Mouse (Mus musculus): ENCODE results near the gene Eef1a2. TPM values are rescaled to one million over a fixed set of nuclear protein-coding genes. Genes with fewer than 3 reads are reported as not detected.

Gene Eef1a2
- polyA plus RNA-seq, 1 experiment from 2014 or later, result not detected

DNA sequence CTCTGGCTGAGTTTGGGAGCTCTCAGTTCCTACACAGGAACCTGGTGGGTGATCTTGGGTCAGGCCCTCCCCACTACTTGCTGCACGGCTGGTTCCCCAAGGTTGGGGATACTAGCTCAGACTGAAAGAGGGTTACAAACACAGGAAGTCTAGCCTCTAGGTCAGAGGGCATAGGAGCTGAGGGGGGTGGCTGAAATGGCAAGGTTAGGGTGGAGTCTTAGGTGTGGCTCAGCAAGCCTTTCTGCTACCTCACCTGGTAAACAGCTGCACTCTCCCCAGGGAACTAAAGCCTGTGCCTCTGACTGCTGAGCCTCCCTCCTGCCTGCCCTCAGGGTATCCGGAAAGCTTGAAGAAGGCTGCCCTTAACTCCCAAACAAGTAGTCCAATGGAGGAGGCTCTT, 31.9 kb upstream of the Eef1a2 start:
- no peaks in the 10 kb centered on the region for H3K36me3 ChIP-seq
- peak overlapping the region; percentile 82; the same call in 1 of the 2 replicates for H3K4me3 ChIP-seq (replicated peaks)
- WGBS (ENCODE audit: insufficient replicate concordance), result 72% methylated on average over 2 of the region's 2 CpGs
- ATAC-seq (ENCODE audit: low read depth) (no peak), DNase-seq (no peak)
- peak overlapping the region; percentile 88 for H3K9ac ChIP-seq
- H3K4me1 ChIP-seq (replicated peaks), result peaks cover 28% of the 10 kb centered on the region
- peak overlapping the region; percentile 70 for H3K27ac ChIP-seq
- peaks cover 4% of the 10 kb centered on the region; the same call in 1 of the 2 replicates for H3K27me3 ChIP-seq
- no peaks in the 10 kb centered on the region for H3K9me3 ChIP-seq (replicated peaks)
- H3K4me2 ChIP-seq, result peak overlapping the region; percentile 98

DNA sequence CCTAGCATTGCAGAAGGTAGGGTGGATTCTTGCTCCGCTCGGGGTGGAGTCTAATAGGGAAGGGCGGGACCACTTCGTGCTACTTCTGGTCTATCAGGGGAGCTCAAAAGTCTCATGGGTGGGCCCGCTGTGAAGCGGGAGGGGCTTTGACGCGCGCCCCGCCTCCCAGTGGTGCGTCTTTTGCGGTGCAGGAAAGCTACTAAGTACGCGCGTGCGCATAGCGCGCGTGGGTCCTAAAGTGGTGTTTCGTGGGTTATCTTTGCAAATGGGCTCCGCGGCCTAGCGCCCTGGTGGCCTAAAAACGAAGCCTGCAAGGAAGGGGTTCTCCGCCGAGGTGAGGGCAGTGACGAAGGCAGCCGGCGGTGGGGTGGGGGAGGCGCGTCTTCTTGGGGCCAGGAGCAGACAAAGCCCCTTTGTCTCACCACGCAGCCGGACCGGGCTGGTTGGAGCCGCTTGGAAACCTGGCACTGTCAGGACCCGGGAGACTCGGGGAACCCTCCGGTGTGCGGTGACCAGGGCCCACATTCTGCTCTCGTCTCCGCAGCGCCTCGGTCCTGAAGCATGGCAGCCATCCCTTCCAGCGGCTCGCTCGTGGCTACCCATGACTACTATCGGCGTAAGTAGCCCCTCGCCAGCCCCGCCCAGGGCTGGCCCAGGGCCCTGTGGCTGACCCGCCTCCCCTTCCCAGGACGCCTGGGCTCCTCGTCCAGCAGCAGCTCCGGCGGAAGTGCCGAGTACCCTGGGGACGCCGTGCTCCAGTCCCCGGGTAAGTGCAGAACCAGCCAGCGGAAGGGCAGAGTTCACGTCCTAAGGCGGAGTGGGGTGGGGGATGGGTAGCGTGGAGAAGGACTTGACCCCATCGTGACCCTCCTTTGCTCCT, 30.5 kb upstream of the Eef1a2 start, which contains the start of gene Ppdpf:
Gene Ppdpf, plus strand, starts transcription at position 127 of the 880 bp plus-strand sequence.
- DNase-seq (peak; percentile 97), ATAC-seq (ENCODE audit: low read depth) (peak; percentile 98)
- Histone ChIP-seq H3K4me1 (replicated peaks) (peaks cover 28% of the 10 kb centered on the region), H3K4me3 (replicated peaks) (peak within 1 kb of the TSS; percentile 82), H3K27me3 (no peaks in the 10 kb centered on the region), H3K27ac (peak within 1 kb of the TSS; percentile 86), H3K4me2 (peak within 1 kb of the TSS; percentile 98), H3K9me3 (replicated peaks) (no peaks in the 10 kb centered on the region), H3K36me3 (no peaks in the 10 kb centered on the region), H3K9ac (peak within 1 kb of the TSS; percentile 88)
- WGBS (ENCODE audit: insufficient replicate concordance), result under 1% methylated on average over 64 of the region's 64 CpGs

DNA sequence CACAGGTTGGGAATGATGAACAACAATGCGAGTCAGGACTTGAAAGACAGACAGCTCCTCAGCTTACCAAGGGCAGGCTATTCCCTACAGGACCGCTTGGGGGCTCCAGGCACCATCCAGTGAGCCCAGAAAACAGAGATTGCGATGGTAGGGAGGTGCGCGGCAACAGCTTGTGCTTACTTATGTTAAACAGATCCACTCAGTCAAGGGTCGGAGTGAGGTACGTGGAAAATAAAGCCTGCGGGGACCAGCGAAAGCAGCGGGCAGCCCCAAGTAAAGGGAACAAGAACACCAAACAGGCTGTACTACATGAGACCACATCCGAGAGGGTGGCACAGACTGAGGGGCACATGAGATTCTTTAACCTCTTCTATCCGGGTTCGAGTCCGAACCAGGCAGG, 29.8 kb upstream of the Eef1a2 start:
- Histone ChIP-seq H3K4me1 (replicated peaks) (peaks cover 28% of the 10 kb centered on the region), H3K4me2 (peak overlapping the region; percentile 98), H3K27ac (peak overlapping the region; percentile 80), H3K27me3 (no peaks in the 10 kb centered on the region), H3K9me3 (replicated peaks) (no peaks in the 10 kb centered on the region), H3K4me3 (replicated peaks) (peak overlapping the region; percentile 82), H3K36me3 (no peaks in the 10 kb centered on the region), H3K9ac (peak overlapping the region; percentile 68)
- ATAC-seq (ENCODE audit: low read depth) (peak; percentile 75), DNase-seq (peak; percentile 79)
- WGBS (ENCODE audit: insufficient replicate concordance), result under 1% methylated on average over 14 of the region's 14 CpGs

DNA sequence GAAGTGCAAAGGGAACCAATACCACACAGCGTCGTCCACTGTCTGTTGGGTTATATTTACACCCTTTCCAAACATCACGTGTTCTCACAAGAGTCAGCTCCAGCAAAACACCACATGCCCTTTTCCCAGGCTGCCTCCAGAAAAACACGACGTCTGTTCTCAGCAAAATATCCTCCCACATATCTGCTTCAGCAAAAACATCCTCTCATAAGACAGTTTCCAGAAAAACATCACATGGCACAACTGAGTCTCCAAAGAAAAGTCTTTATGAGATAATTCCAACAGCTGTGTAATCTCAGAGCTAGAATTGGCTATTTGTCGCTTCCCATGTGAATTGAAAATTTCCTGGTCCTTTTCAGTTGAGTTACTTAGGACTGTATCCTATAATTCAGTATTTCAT, 24.1 kb upstream of the Eef1a2 start:
- DNase-seq, result no peak
- no peak overlapping the region for H3K27ac ChIP-seq
- 64% methylated on average over 6 of the region's 6 CpGs for WGBS (ENCODE audit: insufficient replicate concordance)
- H3K9me3 ChIP-seq (replicated peaks), result no peaks in the 10 kb centered on the region
- peaks cover 7% of the 10 kb centered on the region; the same call in 1 of the 2 replicates for H3K27me3 ChIP-seq
- H3K36me3 ChIP-seq, result no peaks in the 10 kb centered on the region
- H3K9ac ChIP-seq, result no peak overlapping the region
- H3K4me2 ChIP-seq, result no peak overlapping the region
- no peak for ATAC-seq (ENCODE audit: low read depth)
- no peaks in the 10 kb centered on the region for H3K4me1 ChIP-seq (replicated peaks)
- H3K4me3 ChIP-seq (replicated peaks), result no peak overlapping the region

DNA sequence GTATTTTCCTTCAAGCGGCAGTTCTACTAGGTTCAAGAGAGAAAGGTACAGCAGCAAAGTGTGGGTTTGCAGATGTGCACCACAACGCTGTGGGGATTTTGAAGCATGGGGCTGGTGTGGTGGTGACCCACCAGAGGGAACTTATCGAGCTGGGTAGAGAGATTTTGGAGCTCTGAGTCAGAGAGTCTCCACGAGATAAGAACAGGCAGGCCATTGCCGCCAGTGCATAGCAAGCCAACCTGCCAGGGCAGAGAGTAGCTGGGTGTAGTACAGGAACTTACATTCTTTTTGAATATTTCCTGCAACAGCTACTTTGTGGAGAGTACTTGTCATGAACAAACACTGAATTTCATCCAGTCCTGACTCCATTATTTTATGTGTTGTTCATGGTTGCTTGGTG, 21.7 kb upstream of the Eef1a2 start:
- ATAC-seq (ENCODE audit: low read depth) (no peak), DNase-seq (no peak)
- Histone ChIP-seq H3K27ac (no peak overlapping the region), H3K9me3 (replicated peaks) (no peaks in the 10 kb centered on the region), H3K4me1 (replicated peaks) (no peaks in the 10 kb centered on the region), H3K36me3 (no peaks in the 10 kb centered on the region), H3K9ac (no peak overlapping the region), H3K4me3 (replicated peaks) (no peak overlapping the region), H3K27me3 (peaks cover 10% of the 10 kb centered on the region; the same call in 1 of the 2 replicates), H3K4me2 (no peak overlapping the region)
- WGBS (ENCODE audit: insufficient replicate concordance), result 41% methylated on average over 5 of the region's 5 CpGs

DNA sequence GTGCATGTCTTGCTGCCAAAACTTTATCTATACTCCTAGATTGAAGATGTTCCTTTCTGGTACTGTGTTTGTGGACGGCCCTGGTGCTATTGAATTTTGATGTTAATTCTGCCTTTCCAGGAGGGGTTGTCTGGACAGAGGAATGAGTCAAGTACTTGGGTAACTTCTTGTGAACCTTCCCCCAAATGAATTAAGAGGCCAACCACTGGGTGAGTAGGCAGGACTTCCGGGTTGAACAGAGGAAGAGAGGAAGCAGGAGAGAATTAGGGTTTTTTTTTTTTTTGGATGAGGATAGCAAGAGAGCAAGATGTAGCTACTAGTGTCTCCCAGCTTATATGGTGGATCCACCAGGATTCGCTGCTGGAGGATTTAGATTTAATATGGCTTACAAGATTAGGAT, 21.2 kb upstream of the Eef1a2 start:
- Histone ChIP-seq H3K9me3 (replicated peaks) (no peaks in the 10 kb centered on the region), H3K4me1 (replicated peaks) (no peaks in the 10 kb centered on the region), H3K9ac (no peak overlapping the region), H3K27ac (no peak overlapping the region), H3K27me3 (peaks cover 10% of the 10 kb centered on the region; the same call in 1 of the 2 replicates), H3K4me2 (no peak overlapping the region), H3K4me3 (replicated peaks) (no peak overlapping the region), H3K36me3 (no peaks in the 10 kb centered on the region)
- no peak for DNase-seq
- no peak for ATAC-seq (ENCODE audit: low read depth)
- 52% methylated on average over 3 of the region's 3 CpGs for WGBS (ENCODE audit: insufficient replicate concordance)

DNA sequence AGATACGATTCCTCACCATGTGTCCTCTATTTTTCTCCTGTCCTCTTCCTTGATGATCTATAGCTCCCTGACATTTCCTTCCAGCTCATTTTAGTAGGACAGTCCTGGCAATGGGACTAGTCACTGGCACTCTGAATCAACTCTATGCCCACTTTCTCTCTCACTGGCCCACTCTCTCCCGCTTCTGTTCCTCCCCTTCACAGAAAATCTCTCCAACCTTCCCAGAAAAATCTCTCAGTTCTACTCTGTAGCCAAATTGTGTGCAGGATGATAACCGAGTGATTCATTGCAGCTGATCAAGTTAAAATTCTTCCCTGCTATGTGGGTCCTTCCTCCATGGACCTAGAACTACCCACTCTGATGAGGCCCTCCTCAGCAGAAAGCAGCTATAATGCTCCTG, 17.8 kb upstream of the Eef1a2 start:
- no peaks in the 10 kb centered on the region for H3K36me3 ChIP-seq
- ATAC-seq (ENCODE audit: low read depth) (no peak), DNase-seq (no peak)
- H3K9ac ChIP-seq, result no peak overlapping the region
- 58% methylated on average over 3 of the region's 3 CpGs for WGBS (ENCODE audit: insufficient replicate concordance)
- no peaks in the 10 kb centered on the region for H3K4me1 ChIP-seq (replicated peaks)
- H3K9me3 ChIP-seq (replicated peaks), result no peaks in the 10 kb centered on the region
- peaks cover 10% of the 10 kb centered on the region; the same call in 1 of the 2 replicates for H3K27me3 ChIP-seq
- no peak overlapping the region for H3K27ac ChIP-seq
- H3K4me2 ChIP-seq, result no peak overlapping the region
- H3K4me3 ChIP-seq (replicated peaks), result no peak overlapping the region

DNA sequence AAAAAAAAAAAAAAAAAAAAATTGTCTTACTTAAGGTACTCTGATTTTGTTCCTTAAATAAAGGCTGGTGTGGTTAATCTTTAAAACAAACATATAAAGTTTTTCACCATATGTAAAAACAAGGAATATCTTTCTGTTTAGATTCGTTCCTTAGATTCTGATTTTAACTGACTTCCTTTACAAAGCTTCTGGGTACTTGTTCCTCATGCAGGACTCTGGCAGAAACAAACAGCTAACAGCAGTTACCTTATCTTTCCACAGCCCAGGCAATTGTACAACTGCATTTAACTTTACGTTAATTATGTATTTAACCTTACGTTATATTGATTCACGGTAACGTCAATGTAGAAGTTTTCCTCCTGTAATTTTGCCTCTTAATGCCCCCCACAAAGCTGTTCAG, 9.7 kb upstream of the Eef1a2 start:
- Histone ChIP-seq H3K27me3 (peaks cover 15% of the 10 kb centered on the region; the same call in 1 of the 2 replicates), H3K4me1 (replicated peaks) (no peaks in the 10 kb centered on the region), H3K9ac (no peak overlapping the region), H3K4me2 (no peak overlapping the region), H3K36me3 (no peaks in the 10 kb centered on the region), H3K4me3 (replicated peaks) (no peak overlapping the region), H3K27ac (no peak overlapping the region), H3K9me3 (replicated peaks) (no peaks in the 10 kb centered on the region)
- no peak for DNase-seq
- ATAC-seq (ENCODE audit: low read depth), result no peak
- 71% methylated on average over 5 of the region's 5 CpGs for WGBS (ENCODE audit: insufficient replicate concordance)

DNA sequence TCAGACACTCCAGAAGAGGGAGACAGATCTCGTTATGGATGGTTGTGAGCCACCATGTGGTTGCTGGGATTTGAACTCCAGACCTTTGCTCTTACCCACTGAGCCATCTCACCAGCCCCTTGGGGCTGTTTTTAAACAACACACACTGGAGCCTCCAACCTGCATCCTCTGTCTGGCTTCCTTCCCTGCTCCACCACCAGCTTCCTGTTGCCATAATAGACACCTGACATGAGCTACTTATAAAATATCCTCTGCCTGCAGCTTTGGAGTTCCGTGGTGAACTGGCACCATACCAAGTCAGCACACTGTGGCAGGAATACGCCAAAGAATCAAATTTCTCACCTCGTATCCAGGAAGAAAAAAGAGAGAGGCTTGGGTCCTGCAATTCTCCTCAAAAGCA, 4.0 kb upstream of the Eef1a2 start:
- H3K27me3 ChIP-seq, result peaks cover 49% of the 10 kb centered on the region
- no peak overlapping the region for H3K4me2 ChIP-seq
- no peak overlapping the region for H3K9ac ChIP-seq
- DNase-seq, result no peak
- no peak overlapping the region for H3K4me3 ChIP-seq (replicated peaks)
- H3K4me1 ChIP-seq (replicated peaks), result no peaks in the 10 kb centered on the region
- 46% methylated on average over 4 of the region's 4 CpGs for WGBS (ENCODE audit: insufficient replicate concordance)
- no peaks in the 10 kb centered on the region for H3K9me3 ChIP-seq (replicated peaks)
- no peak overlapping the region for H3K27ac ChIP-seq
- ATAC-seq (ENCODE audit: low read depth), result no peak
- no peaks in the 10 kb centered on the region for H3K36me3 ChIP-seq

DNA sequence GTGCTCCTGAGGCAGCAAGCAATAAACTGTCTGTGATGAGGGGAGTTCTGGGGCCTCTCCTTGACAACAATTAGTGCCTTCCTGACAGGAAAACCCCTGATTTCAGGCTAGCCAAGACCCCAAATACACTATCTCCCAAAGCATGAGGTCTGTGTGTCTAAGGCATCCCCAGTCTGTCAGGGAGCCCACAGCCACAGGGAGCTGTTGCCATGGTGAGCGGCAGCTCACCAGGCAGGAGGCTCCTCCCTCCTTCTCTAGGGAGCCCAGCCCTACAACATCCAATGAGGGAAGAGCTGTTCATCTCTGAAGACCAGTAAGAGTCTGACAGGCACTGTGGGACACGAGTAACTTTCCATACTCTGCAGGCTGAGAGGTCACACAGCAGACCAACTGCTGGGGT, 3.0 kb upstream of the Eef1a2 start:
- H3K9ac ChIP-seq, result no peak overlapping the region
- no peaks in the 10 kb centered on the region for H3K36me3 ChIP-seq
- ATAC-seq (ENCODE audit: low read depth) (no peak), DNase-seq (no peak)
- no peak overlapping the region for H3K27ac ChIP-seq
- peaks cover 56% of the 10 kb centered on the region for H3K27me3 ChIP-seq
- no peaks in the 10 kb centered on the region for H3K9me3 ChIP-seq (replicated peaks)
- 5% methylated on average over 2 of the region's 2 CpGs for WGBS (ENCODE audit: insufficient replicate concordance)
- H3K4me2 ChIP-seq, result no peak overlapping the region
- no peak overlapping the region for H3K4me3 ChIP-seq (replicated peaks)
- H3K4me1 ChIP-seq (replicated peaks), result no peaks in the 10 kb centered on the region

DNA sequence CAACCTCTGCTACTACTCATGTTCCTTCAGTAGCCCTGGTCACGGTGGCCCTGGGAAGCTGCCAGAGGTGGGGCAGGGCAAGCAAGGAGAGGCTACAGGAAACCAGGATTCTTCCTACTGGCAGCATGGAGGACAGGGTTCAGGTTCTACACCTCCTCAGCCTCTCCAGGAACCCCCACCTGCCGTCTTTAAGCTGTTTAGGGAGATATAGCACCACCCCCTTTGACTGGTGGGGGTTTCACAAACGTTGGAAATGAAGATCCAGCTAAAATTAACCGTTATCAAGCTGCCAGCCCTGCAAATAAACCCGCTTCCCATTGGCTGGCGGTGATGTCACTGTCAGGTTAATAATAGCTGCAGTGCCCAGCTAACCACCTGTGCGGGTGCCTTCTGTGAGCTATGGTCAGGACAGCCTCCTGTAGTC, 2.3 kb upstream of the Eef1a2 start:
- H3K4me3 ChIP-seq (replicated peaks), result no peak overlapping the region
- no peak overlapping the region for H3K9ac ChIP-seq
- no peaks in the 10 kb centered on the region for H3K4me1 ChIP-seq (replicated peaks)
- WGBS (ENCODE audit: insufficient replicate concordance), result 36% methylated on average over 7 of the region's 7 CpGs
- DNase-seq, result no peak
- no peak overlapping the region for H3K27ac ChIP-seq
- no peak for ATAC-seq (ENCODE audit: low read depth)
- H3K4me2 ChIP-seq, result no peak overlapping the region
- no peaks in the 10 kb centered on the region for H3K36me3 ChIP-seq
- peaks cover 63% of the 10 kb centered on the region for H3K27me3 ChIP-seq
- no peaks in the 10 kb centered on the region for H3K9me3 ChIP-seq (replicated peaks)

DNA sequence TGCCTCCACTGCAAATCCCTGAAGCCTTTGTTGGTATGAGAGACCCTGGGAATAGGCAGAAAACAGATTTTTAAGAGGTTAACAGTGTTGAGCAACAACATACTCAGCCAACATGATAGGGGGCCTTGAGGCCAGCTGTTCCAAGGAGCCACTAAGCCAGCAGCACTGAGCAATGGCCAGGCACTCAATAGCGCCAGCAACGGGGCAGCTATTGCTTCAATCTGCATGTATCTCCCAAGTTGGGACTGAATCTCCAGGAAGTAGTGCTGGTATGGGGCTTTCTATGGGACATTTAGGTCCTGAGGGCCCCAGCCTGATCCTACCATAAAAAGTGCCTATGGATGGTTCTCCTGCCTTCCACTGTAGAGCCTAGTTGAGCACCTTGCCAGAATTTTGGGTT, 1.7 kb upstream of the Eef1a2 start:
- no peaks in the 10 kb centered on the region for H3K9me3 ChIP-seq (replicated peaks)
- no peak for DNase-seq
- no peak for ATAC-seq (ENCODE audit: low read depth)
- no peak overlapping the region for H3K27ac ChIP-seq
- WGBS (ENCODE audit: insufficient replicate concordance), result 69% methylated on average over 2 of the region's 2 CpGs
- no peak overlapping the region for H3K4me2 ChIP-seq
- H3K27me3 ChIP-seq, result peaks cover 64% of the 10 kb centered on the region
- no peaks in the 10 kb centered on the region for H3K36me3 ChIP-seq
- H3K4me1 ChIP-seq (replicated peaks), result no peaks in the 10 kb centered on the region
- H3K4me3 ChIP-seq (replicated peaks), result no peak overlapping the region
- H3K9ac ChIP-seq, result no peak overlapping the region

Data from liver, embryonic 13.5 days (tissue).